17 mouse cellular contexts compared by ENCODE assay signal in the genomic region with DNA sequence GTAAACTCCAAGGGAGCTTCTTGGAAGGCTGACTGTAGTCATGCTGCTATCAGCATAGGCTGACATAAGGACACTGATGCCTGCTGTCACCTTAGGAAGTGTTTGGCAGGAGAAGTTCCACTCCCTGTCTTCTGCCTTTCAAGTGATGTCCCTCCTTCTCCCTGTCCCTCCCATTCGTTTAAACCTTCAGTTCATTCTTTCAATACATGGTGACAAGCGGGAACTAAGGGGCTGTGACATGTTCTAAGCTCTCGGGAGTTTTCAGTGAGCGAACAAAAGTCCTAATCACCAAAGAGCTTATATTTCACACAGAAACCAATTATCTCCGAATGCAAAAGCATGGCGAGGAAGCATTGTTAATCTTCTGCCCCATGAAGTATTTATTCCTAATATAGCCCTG.
DNase-seq lines count a peak whose midpoint lies in the region; ATAC-seq and TF ChIP-seq lines count a peak whose summit lies in the region.
"Had no signal": no experiment of that assay in that cellular context is flagged by ENCODE, and none has a peak within 500 bp of the region (broad histone marks: within the 10 kb centered on the region; RNA-seq: fewer than 3 reads in every experiment).

No protein-coding gene starts in this region.

- H3K27ac ChIP-seq in hindbrain, embryonic 13.5 days = peak overlapping the region; percentile 58; the same call in 1 of the 2 replicates
- no peak overlapping the region for H3K27ac ChIP-seq in hindbrain, embryonic 11.5 days (ENCODE audit: low read depth, low read length)
- peak overlapping the region; percentile 55; the same call in 1 of the 2 replicates for H3K27ac ChIP-seq in hindbrain, embryonic 14.5 days
- no peak overlapping the region for H3K27ac ChIP-seq in midbrain, postnatal 0 days (ENCODE audit: low read depth, low read length)
- H3K27ac ChIP-seq: intestine, embryonic 15.5 days had no signal

- no peak for ATAC-seq in hindbrain, embryonic 13.5 days (ENCODE audit: low FRiP score)
- ATAC-seq in hindbrain, embryonic 11.5 days (ENCODE audit: low FRiP score) = no peak
- peak; percentile 44; the same call in 1 of the 2 replicates for ATAC-seq in hindbrain, embryonic 14.5 days (ENCODE audit: low FRiP score)
- ATAC-seq in midbrain, postnatal 0 days (ENCODE audit: low FRiP score) = peak; percentile 20; the same call in 1 of the 2 replicates
- ATAC-seq in erythroblast, adult 5-6 weeks (replicated peaks; ENCODE audit: low FRiP score, poor library complexity, severe bottlenecking) = no peak
- ATAC-seq: intestine, embryonic 15.5 days had no signal

- H3K9me3 ChIP-seq in hindbrain, embryonic 13.5 days = no peaks in the 10 kb centered on the region
- H3K9me3 ChIP-seq in hindbrain, embryonic 11.5 days (ENCODE audit: control insufficient read depth, low read length) = no peaks in the 10 kb centered on the region
- H3K9me3 ChIP-seq in hindbrain, embryonic 14.5 days (ENCODE audit: control insufficient read depth, low read length) = no peaks in the 10 kb centered on the region
- no peaks in the 10 kb centered on the region for H3K9me3 ChIP-seq in midbrain, postnatal 0 days (ENCODE audit: low read length)
- H3K9me3 ChIP-seq: intestine, embryonic 15.5 days had no signal

- H3K4me1 ChIP-seq in hindbrain, embryonic 13.5 days (replicated peaks) = peaks cover 63% of the 10 kb centered on the region
- no peaks in the 10 kb centered on the region for H3K4me1 ChIP-seq in hindbrain, embryonic 11.5 days (replicated peaks; ENCODE audit: control insufficient read depth, insufficient read depth, low read length)
- H3K4me1 ChIP-seq in hindbrain, embryonic 14.5 days (replicated peaks; ENCODE audit: control insufficient read depth, insufficient read depth, low read length) = peaks cover 31% of the 10 kb centered on the region
- H3K4me1 ChIP-seq in midbrain, postnatal 0 days (ENCODE audit: insufficient read depth, low read length) = peaks cover 11% of the 10 kb centered on the region

- no peak overlapping the region for H3K4me3 ChIP-seq in hindbrain, embryonic 13.5 days
- no peak overlapping the region for H3K4me3 ChIP-seq in hindbrain, embryonic 11.5 days (ENCODE audit: low read depth, low read length)
- H3K4me3 ChIP-seq in hindbrain, embryonic 14.5 days (replicated peaks; ENCODE audit: low read length) = no peak overlapping the region
- H3K4me3 ChIP-seq in midbrain, postnatal 0 days (ENCODE audit: low read depth, low read length) = no peak overlapping the region
- H3K4me3 ChIP-seq: intestine, embryonic 15.5 days had no signal

- 47% methylated on average over 6 of the region's 6 CpGs for WGBS in hindbrain, embryonic 13.5 days
- 69% methylated on average over 6 of the region's 6 CpGs for WGBS in hindbrain, embryonic 11.5 days
- WGBS in hindbrain, embryonic 14.5 days = 31% methylated on average over 6 of the region's 6 CpGs
- WGBS in midbrain, postnatal 0 days = 22% methylated on average over 6 of the region's 6 CpGs

- DNase-seq in hindbrain, embryonic 11.5 days (ENCODE audit: low spot score) = no peak
- DNase-seq in cerebellum, adult 9-10 months = peak; percentile 75
- no peak for DNase-seq in hindbrain, embryonic 14.5 days (ENCODE audit: low spot score)
- peak; percentile 56 for DNase-seq in midbrain, postnatal 0 days (ENCODE audit: low spot score)
- DNase-seq in kidney, postnatal 14 days = no peak
- DNase-seq in c-Kit-positive CD71-positive TER-119-positive erythroid progenitor cells, embryonic 14.5 days (ENCODE audit: low spot score) = no peak
- DNase-seq: adrenal gland, adult 2 months; heart, postnatal 10 days; kidney, postnatal 10 days; liver; lung, adult 18-20 months; lung, postnatal 4 days; right cerebral cortex, postnatal 25 days; thymus, postnatal 36 days had no signal

- no peak overlapping the region for H3K4me2 ChIP-seq in hindbrain, embryonic 13.5 days
- H3K4me2 ChIP-seq in hindbrain, embryonic 11.5 days (replicated peaks; ENCODE audit: low read depth, low read length) = no peak overlapping the region
- no peak overlapping the region for H3K4me2 ChIP-seq in hindbrain, embryonic 14.5 days (replicated peaks)
- no peak overlapping the region for H3K4me2 ChIP-seq in midbrain, postnatal 0 days (ENCODE audit: low read depth, low read length, poor library complexity, severe bottlenecking)
- H3K4me2 ChIP-seq: intestine, embryonic 15.5 days had no signal

- no peaks in the 10 kb centered on the region for H3K27me3 ChIP-seq in hindbrain, embryonic 13.5 days
- no peaks in the 10 kb centered on the region for H3K27me3 ChIP-seq in hindbrain, embryonic 11.5 days (ENCODE audit: control insufficient read depth, insufficient read depth, low read length)
- H3K27me3 ChIP-seq in hindbrain, embryonic 14.5 days (ENCODE audit: control insufficient read depth, insufficient read depth, low read length) = no peaks in the 10 kb centered on the region
- H3K27me3 ChIP-seq in midbrain, postnatal 0 days (ENCODE audit: insufficient read depth, low read length) = no peaks in the 10 kb centered on the region
- H3K27me3 ChIP-seq: intestine, embryonic 15.5 days had no signal

- H3K9ac ChIP-seq in hindbrain, embryonic 13.5 days = no peak overlapping the region
- no peak overlapping the region for H3K9ac ChIP-seq in hindbrain, embryonic 11.5 days (ENCODE audit: low read depth, low read length)
- no peak overlapping the region for H3K9ac ChIP-seq in hindbrain, embryonic 14.5 days
- H3K9ac ChIP-seq in midbrain, postnatal 0 days (replicated peaks; ENCODE audit: low read length, poor library complexity, severe bottlenecking) = no peak overlapping the region
- H3K9ac ChIP-seq: intestine, embryonic 15.5 days had no signal

- no peak for TF ChIP-seq CTCF in midbrain, postnatal 0 days (IDR thresholded peaks at IDR 0.05)

- H3K36me3 ChIP-seq in hindbrain, embryonic 13.5 days = peaks cover 13% of the 10 kb centered on the region
- no peaks in the 10 kb centered on the region for H3K36me3 ChIP-seq in hindbrain, embryonic 11.5 days (ENCODE audit: control insufficient read depth, insufficient read depth, low read length)
- peaks cover 12% of the 10 kb centered on the region; the same call in 1 of the 2 replicates for H3K36me3 ChIP-seq in hindbrain, embryonic 14.5 days (replicated peaks; ENCODE audit: control insufficient read depth, insufficient read depth)
- H3K36me3 ChIP-seq in midbrain, postnatal 0 days (ENCODE audit: insufficient read depth, low read length) = no peaks in the 10 kb centered on the region
- H3K36me3 ChIP-seq: intestine, embryonic 15.5 days had no signal

Comparison
In these comparisons a context has a peak if more than half of its experiments do, and no peak if none do; other contexts are left out.
1. ATAC-seq: peak in hindbrain, embryonic 14.5 days (single experiment) and midbrain, postnatal 0 days (single experiment); none in hindbrain, embryonic 13.5 days (single experiment), hindbrain, embryonic 11.5 days (single experiment) and erythroblast, adult 5-6 weeks (single experiment).
2. H3K27ac ChIP-seq: peak in hindbrain, embryonic 13.5 days (single experiment) and hindbrain, embryonic 14.5 days (single experiment); none in hindbrain, embryonic 11.5 days (single experiment) and midbrain, postnatal 0 days (single experiment).
3. DNase-seq: peak in cerebellum, adult 9-10 months (single experiment) and midbrain, postnatal 0 days (single experiment); none in hindbrain, embryonic 11.5 days (single experiment), hindbrain, embryonic 14.5 days (single experiment), kidney, postnatal 14 days (single experiment) and c-Kit-positive CD71-positive TER-119-positive erythroid progenitor cells, embryonic 14.5 days (single experiment).